Mouse (Mus musculus) activated CD4-positive, CD25-positive, alpha-beta regulatory T cell (primary cell): ENCODE data around the gene Doxl2. TPM values are rescaled to one million over a fixed set of nuclear protein-coding genes. Genes with fewer than 3 reads are reported as not detected.

Experiments used
- polyA plus RNA-seq, 2 experiments: library from polyadenylated mRNA; unstranded; fragments of 100-300 nt; shearing (Covaris generic); gene quantifications; one replicate each; pipeline ENCODE4 v1.2.1; 2017

Gene Doxl2
- polyA plus RNA-seq = under 1 TPM in 1 of 2 experiments, not detected in 1; 0.71 TPM

GRCm38 (mm10) chr6:48974663-48975062 lies at the start of gene Doxl2:
Gene Doxl2, plus strand, starts transcription at chr6:48974963.

GRCm38 (mm10) chr6:48929595-48929994 lies 45.2 kb upstream of the Doxl2 start, which contains the start of gene 1600015I10Rik:
Gene 1600015I10Rik, plus strand, starts transcription at chr6:48929895.

GRCm38 (mm10) chr6:48986444-48986990 lies 11.8 kb downstream of the Doxl2 start, which contains the start of gene Svs1:
Gene Svs1, plus strand, starts transcription at chr6:48986861.

Other genes with a start within 250 kb of the Doxl2 start
- 100 to 1,000 TPM; 503 to 521 TPM for gene Gimap1, start 235.9 kb upstream of the Doxl2 start, polyA plus RNA-seq
- gene Gimap5, start 228.8 kb upstream of the Doxl2 start, polyA plus RNA-seq = 100 to 1,000 TPM; 206 to 224 TPM
- 1,000 to 10,000 TPM; 1,187 to 1,607 TPM for gene Gimap3, start 204.1 kb upstream of the Doxl2 start, polyA plus RNA-seq
- 1 to 10 TPM; 5.1 to 6.5 TPM for gene Tmem176a, start 134.0 kb upstream of the Doxl2 start, polyA plus RNA-seq
- gene Tmem176b, start 133.5 kb upstream of the Doxl2 start, polyA plus RNA-seq = 10 to 100 TPM; 10.2 to 19.0 TPM
- under 1 TPM in 1 of 2 experiments, not detected in 1; 0.57 TPM for gene Aoc1, start 102.1 kb upstream of the Doxl2 start, polyA plus RNA-seq
- not detected for gene 1600015I10Rik, start 45.1 kb upstream of the Doxl2 start, polyA plus RNA-seq
- gene Svs1, start 11.9 kb downstream of the Doxl2 start, polyA plus RNA-seq = not detected
- 1 to 10 TPM; 2.8 to 3.5 TPM for gene Gpnmb, start 61.6 kb downstream of the Doxl2 start, polyA plus RNA-seq
- 10 to 100 TPM; 60.6 to 87.8 TPM for gene Malsu1, start 98.8 kb downstream of the Doxl2 start, polyA plus RNA-seq
- gene Igf2bp3, start 240.0 kb downstream of the Doxl2 start, polyA plus RNA-seq = 10 to 100 TPM in 1 of 2 experiments, 1 to 10 TPM in 1; 8.5 to 22.4 TPM